Mouse (Mus musculus): ENCODE data around the gene Gfi1b. TPM values are rescaled to one million over a fixed set of nuclear protein-coding genes. Genes with fewer than 3 reads are reported as not detected.

The Gfi1b gene
- polyA plus RNA-seq (2012; fragmentation: generic; extraction: Trizol): not detected

DNA sequence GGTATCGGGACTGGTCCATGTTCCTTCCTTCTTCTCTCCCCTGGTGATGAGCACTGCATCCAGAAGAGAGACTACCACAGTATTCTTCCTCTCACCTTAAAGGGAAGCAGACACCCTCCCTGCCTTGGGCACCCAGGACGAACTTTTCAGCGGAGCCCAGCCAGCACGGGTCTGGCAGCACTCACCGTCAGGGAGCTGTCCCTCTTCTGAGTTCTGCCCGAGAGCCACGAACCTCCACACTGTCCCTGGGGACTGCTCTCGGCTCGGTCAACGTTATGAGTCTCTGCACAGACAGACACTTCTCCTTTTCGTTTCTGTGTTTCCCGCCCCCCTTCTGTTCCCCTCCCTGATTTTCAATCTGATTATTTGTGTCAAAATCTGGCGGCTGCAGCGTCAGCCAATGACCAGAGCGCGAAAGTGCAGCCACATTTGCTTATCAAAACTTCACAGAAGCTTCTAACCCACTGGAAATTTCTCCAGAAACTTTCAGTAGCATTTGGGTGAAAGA is at the start of gene Gfi1b:
Gene Gfi1b, minus strand, starts transcription at position 319 of the 508 bp plus-strand sequence.
- Histone ChIP-seq H3K79me2 (ENCODE audit: control insufficient read depth, insufficient read depth) (no peaks in the 10 kb centered on the region), H3K27me3 (ENCODE audit: control insufficient read depth, insufficient read depth, insufficient read length) (peaks cover 31% of the 10 kb centered on the region), H3ac (ENCODE audit: control insufficient read depth, insufficient read length) (no peak within 1 kb of the TSS), H3K36me3 (ENCODE audit: control insufficient read depth, insufficient read depth) (no peaks in the 10 kb centered on the region), H3K4me2 (ENCODE audit: low read depth) (no peak within 1 kb of the TSS), H3K4me3 (no peak within 1 kb of the TSS)
- TF ChIP-seq POLR2A (IDR thresholded peaks at IDR 0.05; ENCODE audit: insufficient read length, low read depth): no peak
- no peak for TF ChIP-seq E2F4 (IDR thresholded peaks at IDR 0.05; ENCODE audit: insufficient read depth)
- no peak for TF ChIP-seq TCF12 (IDR thresholded peaks at IDR 0.05; ENCODE audit: insufficient read depth, poor library complexity, severe bottlenecking)
- no peak for TF ChIP-seq MAX (IDR thresholded peaks at IDR 0.05; ENCODE audit: low read depth)
- TF ChIP-seq REST (IDR thresholded peaks at IDR 0.05; ENCODE audit: insufficient read depth, insufficient read length): peak; percentile 49
- TF ChIP-seq SRF (IDR thresholded peaks at IDR 0.05; ENCODE audit: control insufficient read depth, insufficient read length, low read depth): no peak

- Histone ChIP-seq H3K4me3 (no peak overlapping the region), H3K36me3 (ENCODE audit: control insufficient read depth, insufficient read depth) (peaks cover 45% of the 10 kb centered on the region), H3K79me2 (ENCODE audit: control insufficient read depth, insufficient read depth) (no peaks in the 10 kb centered on the region), H3K4me2 (ENCODE audit: low read depth) (no peak overlapping the region), H3K27me3 (ENCODE audit: control insufficient read depth, insufficient read depth, insufficient read length) (no peaks in the 10 kb centered on the region), H3ac (ENCODE audit: control insufficient read depth, insufficient read length) (no peak overlapping the region)
- TF ChIP-seq POLR2AphosphoS2 (IDR thresholded peaks at IDR 0.05; ENCODE audit: insufficient read length, low read depth) (no peak), MYOD1 (IDR thresholded peaks at IDR 0.05; ENCODE audit: control insufficient read depth in 1 of 3, insufficient read length in 2 of 3, low read depth in 2 of 3) (no peak), CEBPB (IDR thresholded peaks at IDR 0.05; ENCODE audit: insufficient read depth, poor library complexity, severe bottlenecking) (no peak), MAX (IDR thresholded peaks at IDR 0.05; ENCODE audit: low read depth) (no peak), E2F4 (IDR thresholded peaks at IDR 0.05; ENCODE audit: insufficient read depth) (no peak), TCF12 (IDR thresholded peaks at IDR 0.05; ENCODE audit: insufficient read depth, poor library complexity, severe bottlenecking) (no peak), MYOG (IDR thresholded peaks at IDR 0.05; ENCODE audit: control insufficient read depth in 1 of 3, insufficient read depth in 1 of 3, insufficient read length in 2 of 3, low read depth in 2 of 3) (no peak), USF1 (IDR thresholded peaks at IDR 0.05; ENCODE audit: low read depth) (no peak), SRF (IDR thresholded peaks at IDR 0.05; ENCODE audit: control insufficient read depth, insufficient read length, low read depth) (no peak), TCF3 (IDR thresholded peaks at IDR 0.05; ENCODE audit: insufficient read length, low read depth) (no peak), POLR2A (IDR thresholded peaks at IDR 0.05; ENCODE audit: insufficient read length, low read depth) (no peak), REST (IDR thresholded peaks at IDR 0.05; ENCODE audit: insufficient read depth, insufficient read length) (no peak)
These were observed 49.7 kb upstream of the Gfi1b start for GRCm38 (mm10) chr2:28671438-28671837.

GRCm38 (mm10) chr2:28665818-28666217 is 44.0 kb upstream of the Gfi1b start:
- H3K36me3 ChIP-seq (ENCODE audit: control insufficient read depth, insufficient read depth): peaks cover 41% of the 10 kb centered on the region
- H3K79me2 ChIP-seq (ENCODE audit: control insufficient read depth, insufficient read depth): no peaks in the 10 kb centered on the region
- no peak overlapping the region for H3K4me2 ChIP-seq (ENCODE audit: low read depth)
- TF ChIP-seq CEBPB (IDR thresholded peaks at IDR 0.05; ENCODE audit: insufficient read depth, poor library complexity, severe bottlenecking) (no peak), POLR2A (IDR thresholded peaks at IDR 0.05; ENCODE audit: insufficient read length, low read depth) (no peak), E2F4 (IDR thresholded peaks at IDR 0.05; ENCODE audit: insufficient read depth) (no peak)
- H3K4me3 ChIP-seq: no peak overlapping the region
- no peak overlapping the region for H3ac ChIP-seq (ENCODE audit: control insufficient read depth, insufficient read length)
- no peaks in the 10 kb centered on the region for H3K27me3 ChIP-seq (ENCODE audit: control insufficient read depth, insufficient read depth, insufficient read length)

DNA sequence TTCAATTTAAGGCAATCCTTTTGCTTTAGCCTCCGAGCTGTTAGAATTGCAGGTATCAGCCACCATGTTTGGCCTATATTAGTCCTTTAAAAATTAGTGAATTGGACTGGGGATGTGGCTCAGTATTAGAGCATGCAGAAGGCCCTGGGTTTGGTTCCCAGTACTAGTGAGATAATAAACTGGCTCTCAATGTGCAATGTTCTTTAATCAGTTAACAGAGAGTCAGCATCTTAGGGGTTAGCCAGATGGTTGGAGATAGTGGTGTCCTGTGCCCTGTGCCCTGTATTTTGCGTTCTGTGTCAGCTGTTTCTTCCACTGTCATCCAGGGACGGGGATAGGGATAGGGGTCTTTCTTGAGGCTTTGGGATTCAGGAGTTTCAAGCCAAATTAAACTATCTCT is 41.1 kb upstream of the Gfi1b start:
- H3ac ChIP-seq (ENCODE audit: control insufficient read depth, insufficient read length): no peak overlapping the region
- no peak overlapping the region for H3K4me3 ChIP-seq
- no peaks in the 10 kb centered on the region for H3K27me3 ChIP-seq (ENCODE audit: control insufficient read depth, insufficient read depth, insufficient read length)
- H3K79me2 ChIP-seq (ENCODE audit: control insufficient read depth, insufficient read depth): no peaks in the 10 kb centered on the region
- H3K36me3 ChIP-seq (ENCODE audit: control insufficient read depth, insufficient read depth): peaks cover 59% of the 10 kb centered on the region
- no peak for TF ChIP-seq CEBPB (IDR thresholded peaks at IDR 0.05; ENCODE audit: insufficient read depth, poor library complexity, severe bottlenecking)
- TF ChIP-seq REST (IDR thresholded peaks at IDR 0.05; ENCODE audit: insufficient read depth, insufficient read length): no peak
- TF ChIP-seq E2F4 (IDR thresholded peaks at IDR 0.05; ENCODE audit: insufficient read depth): no peak
- TF ChIP-seq MYOD1 (IDR thresholded peaks at IDR 0.05; ENCODE audit: control insufficient read depth in 1 of 3, insufficient read length in 2 of 3, low read depth in 2 of 3): no peak
- no peak for TF ChIP-seq MYOG (IDR thresholded peaks at IDR 0.05; ENCODE audit: control insufficient read depth in 1 of 3, insufficient read depth in 1 of 3, insufficient read length in 2 of 3, low read depth in 2 of 3)
- no peak for TF ChIP-seq USF1 (IDR thresholded peaks at IDR 0.05; ENCODE audit: low read depth)
- no peak for TF ChIP-seq TCF12 (IDR thresholded peaks at IDR 0.05; ENCODE audit: insufficient read depth, poor library complexity, severe bottlenecking)
- TF ChIP-seq TCF3 (IDR thresholded peaks at IDR 0.05; ENCODE audit: insufficient read length, low read depth): no peak
- no peak for TF ChIP-seq MAX (IDR thresholded peaks at IDR 0.05; ENCODE audit: low read depth)
- TF ChIP-seq POLR2AphosphoS2 (IDR thresholded peaks at IDR 0.05; ENCODE audit: insufficient read length, low read depth): no peak
- no peak for TF ChIP-seq SRF (IDR thresholded peaks at IDR 0.05; ENCODE audit: control insufficient read depth, insufficient read length, low read depth)
- TF ChIP-seq POLR2A (IDR thresholded peaks at IDR 0.05; ENCODE audit: insufficient read length, low read depth): no peak
- no peak overlapping the region for H3K4me2 ChIP-seq (ENCODE audit: low read depth)

- Histone ChIP-seq H3ac (ENCODE audit: control insufficient read depth, insufficient read length) (no peak overlapping the region), H3K4me3 (no peak overlapping the region), H3K4me2 (ENCODE audit: low read depth) (no peak overlapping the region), H3K36me3 (ENCODE audit: control insufficient read depth, insufficient read depth) (peaks cover 29% of the 10 kb centered on the region), H3K27me3 (ENCODE audit: control insufficient read depth, insufficient read depth, insufficient read length) (no peaks in the 10 kb centered on the region), H3K79me2 (ENCODE audit: control insufficient read depth, insufficient read depth) (no peaks in the 10 kb centered on the region)
- TF ChIP-seq SRF (IDR thresholded peaks at IDR 0.05; ENCODE audit: control insufficient read depth, insufficient read length, low read depth) (no peak), E2F4 (IDR thresholded peaks at IDR 0.05; ENCODE audit: insufficient read depth) (no peak), POLR2AphosphoS2 (IDR thresholded peaks at IDR 0.05; ENCODE audit: insufficient read length, low read depth) (no peak), TCF12 (IDR thresholded peaks at IDR 0.05; ENCODE audit: insufficient read depth, poor library complexity, severe bottlenecking) (no peak), MYOG (IDR thresholded peaks at IDR 0.05; ENCODE audit: control insufficient read depth in 1 of 3, insufficient read depth in 1 of 3, insufficient read length in 2 of 3, low read depth in 2 of 3) (no peak), MYOD1 (IDR thresholded peaks at IDR 0.05; ENCODE audit: control insufficient read depth in 1 of 3, insufficient read length in 2 of 3, low read depth in 2 of 3) (no peak), CEBPB (IDR thresholded peaks at IDR 0.05; ENCODE audit: insufficient read depth, poor library complexity, severe bottlenecking) (no peak), REST (IDR thresholded peaks at IDR 0.05; ENCODE audit: insufficient read depth, insufficient read length) (no peak), MAX (IDR thresholded peaks at IDR 0.05; ENCODE audit: low read depth) (no peak), USF1 (IDR thresholded peaks at IDR 0.05; ENCODE audit: low read depth) (no peak), POLR2A (IDR thresholded peaks at IDR 0.05; ENCODE audit: insufficient read length, low read depth) (no peak), TCF3 (IDR thresholded peaks at IDR 0.05; ENCODE audit: insufficient read length, low read depth) (no peak)
These were observed 34.4 kb upstream of the Gfi1b start for GRCm38 (mm10) chr2:28656216-28656615.
